Mouse (Mus musculus) lung, adult 2 months (tissue): ENCODE measurements around the gene St6galnac6.

ENCODE experiments used
- CTCF ChIP-seq: fragments of 200-500 bp; IDR thresholded peaks from 2 replicates; pipeline ENCODE4 v1.5.1; 2011; ENCODE audit warnings: mild to moderate bottlenecking, low read length, control low read depth; ENCODE audit not compliant: insufficient read depth
- POLR2A ChIP-seq: fragments of 200-500 bp; IDR thresholded peaks from 2 replicates; pipeline ENCODE4 v1.6.1; 2011; ENCODE audit warnings: low read depth, mild to moderate bottlenecking, control low read depth, low read length, borderline replicate concordance; ENCODE audit errors: extremely low read depth

DNA sequence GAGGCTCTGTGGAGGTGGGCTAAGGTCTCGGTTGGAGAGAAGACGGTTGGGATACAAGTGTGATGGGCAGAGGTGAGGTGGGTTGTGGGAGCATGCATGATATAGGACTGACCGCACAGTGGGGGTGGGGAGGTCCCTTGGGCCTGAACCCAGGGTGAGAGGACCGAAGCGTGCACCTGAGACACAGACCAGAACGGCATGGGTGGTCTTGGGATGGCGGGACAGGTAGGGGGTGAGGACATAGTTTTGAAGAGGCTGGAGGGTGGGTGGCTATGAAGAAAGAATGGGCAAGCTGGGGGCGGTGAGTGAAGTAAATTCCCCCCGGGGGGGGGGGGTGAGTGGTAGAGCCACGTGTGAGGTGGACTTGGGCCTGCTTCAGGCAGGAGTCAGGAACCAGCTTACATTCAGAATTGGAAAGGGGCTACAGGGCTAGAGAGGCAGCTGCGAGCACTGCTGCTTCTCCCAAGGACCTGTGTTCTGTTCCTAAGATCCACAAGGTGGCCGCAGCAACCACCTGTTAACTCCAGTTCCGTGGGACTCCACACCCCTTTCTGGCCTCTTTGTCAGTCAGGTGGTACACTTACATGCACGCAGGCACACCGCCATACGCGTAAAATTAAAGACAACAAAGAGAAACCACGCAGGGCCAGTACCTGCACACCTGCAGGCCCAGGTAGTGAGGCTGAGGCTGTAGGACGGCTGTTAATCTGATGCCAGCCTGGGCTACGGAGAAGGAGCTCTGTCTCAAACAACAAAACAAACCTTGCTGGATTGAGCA lies 27.9 kb downstream of the St6galnac6 start:
- TF ChIP-seq CTCF (no peak), POLR2A (no peak)
